Mouse (Mus musculus) brain, embryonic 14.5 days (tissue): ENCODE measurements around the gene Sufu.

Experiments used
- CTCF ChIP-seq: fragments of 200-500 bp; IDR thresholded peaks from 2 replicates; pipeline ENCODE4 v1.5.1; 2012; ENCODE audit warnings: inconsistent platforms, mild to moderate bottlenecking, moderate library complexity, borderline replicate concordance; ENCODE audit not compliant: insufficient read depth, insufficient read length; ENCODE audit errors: extremely low read depth
- POLR2A ChIP-seq: fragments of 200-500 bp; IDR thresholded peaks from 2 replicates; pipeline ENCODE4 v1.6.1; 2012; ENCODE audit warnings: mild to moderate bottlenecking, inconsistent platforms, borderline replicate concordance; ENCODE audit not compliant: poor library complexity, insufficient read depth, insufficient read length, severe bottlenecking; ENCODE audit errors: extremely low read depth

- peak; percentile 38; the same call in 1 of the 2 replicates for TF ChIP-seq POLR2A
- no peak for TF ChIP-seq CTCF
Measured at GRCm38 (mm10) chr19:46501401-46502068, 104.8 kb downstream of the Sufu start, which contains the start of gene Trim8.
